Mouse (Mus musculus) right cerebral cortex, adult 18-20 months (tissue): ENCODE results near the gene Marco.

Experiments
- DNase-seq: peaks from one replicate; pipeline ENCODE4 v3.0.0; 2022; ENCODE audit warnings: mixed read lengths

Gene Marco

DNA sequence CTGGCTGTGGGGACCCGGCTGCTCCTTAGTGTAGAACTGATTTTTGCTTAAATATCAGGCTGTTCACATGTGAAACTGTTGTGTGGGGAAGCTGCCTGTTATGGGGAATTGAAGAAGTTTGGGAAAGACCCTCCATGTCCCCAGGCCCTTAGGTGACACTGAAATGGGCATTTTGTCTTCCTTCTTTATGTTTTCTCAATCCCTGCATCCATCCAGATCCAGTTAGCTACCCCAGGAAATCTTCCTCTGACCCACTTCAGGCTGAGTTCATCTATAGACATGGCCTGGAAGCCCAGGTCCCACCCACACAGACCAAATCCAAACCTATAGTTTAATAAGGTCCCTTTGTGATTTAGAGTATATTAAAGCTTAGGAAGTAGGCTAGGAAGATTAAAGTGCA lies at the start of gene Marco:
Marco (minus strand) TSS at position 101 of the 400 bp plus-strand sequence.
- no peak for DNase-seq

DNA sequence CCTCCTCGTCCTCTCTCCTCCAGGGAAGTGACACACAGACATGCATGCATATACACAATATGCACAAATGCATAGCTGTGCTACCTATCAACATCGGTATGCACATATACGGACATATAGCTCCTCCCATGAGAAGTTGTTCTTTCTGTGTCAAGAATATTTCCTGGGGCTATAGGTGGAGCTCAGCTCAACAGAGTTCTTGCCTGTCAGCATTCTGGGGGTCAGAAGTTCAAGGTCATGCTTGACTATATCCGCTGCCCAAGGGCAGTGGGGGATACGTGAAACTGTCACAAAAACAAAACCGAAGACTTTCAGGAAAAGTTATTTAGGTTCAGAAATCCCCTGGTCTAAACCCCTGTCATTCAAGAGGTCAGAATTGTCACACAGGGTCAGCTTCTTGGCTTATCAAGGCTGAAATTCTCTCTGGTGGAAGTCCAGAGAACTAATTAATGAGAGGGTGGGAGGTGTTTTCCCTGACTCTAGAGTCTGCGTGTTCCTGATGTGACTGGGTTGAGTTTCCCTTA lies 34.7 kb upstream of the Marco start:
- DNase-seq: no peak

DNA sequence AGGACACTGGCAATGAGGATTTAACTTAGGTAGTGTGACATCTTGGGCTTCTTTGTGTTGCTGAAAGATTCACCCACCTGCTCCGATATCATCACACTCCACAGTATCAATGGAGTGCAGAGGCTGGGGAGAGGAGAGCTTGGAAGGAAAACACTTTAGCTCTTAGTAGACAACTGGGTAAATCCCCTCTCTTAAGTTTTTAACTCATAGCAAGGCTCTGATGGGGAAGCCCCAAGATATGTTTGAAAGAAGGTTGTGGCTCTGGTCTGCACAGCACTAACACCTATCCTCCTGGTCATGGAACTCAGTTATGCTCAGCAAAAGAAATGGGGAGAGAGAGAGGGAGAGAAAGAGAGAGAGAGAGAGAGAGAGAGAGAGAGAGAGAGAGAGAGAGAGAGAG lies 32.2 kb upstream of the Marco start:
- no peak for DNase-seq

DNA sequence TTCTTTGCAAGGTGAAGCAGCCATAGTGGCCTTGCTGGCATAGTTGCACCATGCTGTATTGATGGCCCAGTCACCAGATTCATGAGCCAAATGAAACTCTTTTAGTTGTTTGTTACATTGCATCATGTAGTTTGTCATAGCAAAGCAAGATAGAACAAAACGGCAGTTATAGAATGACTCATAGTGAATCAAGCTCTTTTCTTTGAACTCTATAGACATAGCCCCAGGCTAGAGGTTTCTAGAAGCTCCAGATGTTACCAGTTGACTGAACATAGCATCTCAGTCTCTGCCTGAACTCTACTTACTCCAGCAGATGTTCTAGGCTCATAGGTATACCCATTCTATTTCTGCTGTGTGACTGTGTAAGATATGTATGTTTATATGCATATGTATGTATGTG lies 31.1 kb upstream of the Marco start:
- no peak for DNase-seq

DNA sequence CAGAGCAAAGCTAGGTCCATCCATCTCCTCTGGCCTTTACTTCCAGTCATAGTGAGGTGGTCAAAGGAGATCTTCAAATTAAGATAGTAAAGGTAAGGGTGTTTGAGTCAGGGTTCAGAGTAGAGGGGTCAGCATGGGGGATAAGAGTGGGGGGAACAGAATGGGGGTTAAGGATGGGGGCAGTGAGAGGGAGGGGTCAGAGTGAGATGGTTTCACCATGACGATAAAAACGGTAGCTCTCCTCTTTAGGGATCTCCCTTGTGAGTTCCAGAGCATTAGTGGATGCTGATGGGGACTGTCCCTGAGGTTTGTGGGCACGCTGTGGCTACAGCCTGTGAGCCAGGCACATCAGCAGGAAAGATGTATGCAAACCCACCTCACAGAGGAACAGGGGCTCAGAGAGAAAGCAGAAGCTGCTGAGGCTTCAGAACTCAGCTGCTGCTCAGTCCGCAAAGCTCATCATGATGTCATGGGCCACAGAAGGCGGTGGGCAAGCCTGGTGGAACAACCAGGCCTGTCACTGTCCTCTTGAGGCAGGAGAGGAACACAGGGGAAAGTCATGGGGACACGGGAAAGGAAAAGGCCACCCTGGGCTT lies 27.6 kb upstream of the Marco start:
- DNase-seq: no peak

DNA sequence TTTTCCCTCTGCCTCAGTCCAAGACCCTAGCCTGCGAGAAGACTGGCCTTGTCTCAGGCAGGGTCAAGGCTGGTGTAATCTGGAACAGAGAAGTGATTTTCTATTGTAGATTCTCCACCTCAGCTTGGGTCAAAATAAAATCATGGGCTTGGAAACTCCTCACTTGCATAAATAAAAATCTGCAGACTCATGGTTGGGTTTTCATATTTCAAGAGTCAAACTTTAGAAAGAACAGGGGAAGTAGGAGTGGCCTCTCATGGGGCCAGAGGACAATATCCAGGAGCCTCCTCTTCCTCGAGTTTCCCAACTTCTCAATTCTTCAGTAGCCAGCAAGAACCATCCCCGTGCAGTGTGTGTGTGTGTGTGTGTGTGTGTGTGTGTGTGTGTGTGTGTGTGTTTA lies 26.9 kb upstream of the Marco start:
- DNase-seq: no peak

DNA sequence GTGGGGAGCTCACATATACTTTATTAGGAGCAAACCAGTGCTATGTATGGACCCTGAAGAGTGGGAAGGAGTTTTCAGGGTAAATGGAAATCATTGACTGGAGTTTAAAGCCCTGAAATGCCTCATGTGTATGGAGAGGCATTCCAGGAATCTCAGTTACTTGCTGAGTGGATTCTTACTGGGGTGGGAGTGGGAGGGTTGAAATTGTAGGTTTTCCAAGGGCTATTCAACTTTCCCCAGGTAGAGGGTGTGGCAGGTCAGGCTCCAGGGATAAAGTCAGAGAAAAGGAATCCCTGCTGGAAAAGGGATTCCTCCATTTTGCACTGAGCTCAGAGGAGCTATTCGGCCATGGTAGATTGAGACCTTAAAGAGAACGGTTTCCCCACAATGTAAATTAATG lies 25.1 kb upstream of the Marco start:
- no peak for DNase-seq

DNA sequence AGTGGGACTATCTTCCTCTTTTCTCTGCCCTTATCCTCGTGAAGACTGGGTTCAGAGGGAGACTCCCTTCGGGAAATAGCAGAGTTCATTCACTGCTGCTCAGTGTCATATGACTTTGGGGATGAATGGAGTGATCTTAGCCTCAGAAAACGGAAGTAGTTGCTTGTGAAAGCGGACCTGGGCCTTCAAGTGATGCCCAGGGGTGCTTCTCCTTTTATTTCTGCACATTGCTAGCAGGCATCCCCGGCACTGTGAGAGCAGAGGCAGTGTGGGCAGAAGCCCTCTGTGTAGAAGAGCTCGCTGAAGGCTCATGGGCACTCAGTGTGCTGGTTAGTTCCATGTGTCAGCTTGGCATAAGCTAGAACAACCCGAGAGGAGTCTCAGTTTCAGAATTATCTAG lies 12.8 kb upstream of the Marco start:
- DNase-seq: no peak

DNA sequence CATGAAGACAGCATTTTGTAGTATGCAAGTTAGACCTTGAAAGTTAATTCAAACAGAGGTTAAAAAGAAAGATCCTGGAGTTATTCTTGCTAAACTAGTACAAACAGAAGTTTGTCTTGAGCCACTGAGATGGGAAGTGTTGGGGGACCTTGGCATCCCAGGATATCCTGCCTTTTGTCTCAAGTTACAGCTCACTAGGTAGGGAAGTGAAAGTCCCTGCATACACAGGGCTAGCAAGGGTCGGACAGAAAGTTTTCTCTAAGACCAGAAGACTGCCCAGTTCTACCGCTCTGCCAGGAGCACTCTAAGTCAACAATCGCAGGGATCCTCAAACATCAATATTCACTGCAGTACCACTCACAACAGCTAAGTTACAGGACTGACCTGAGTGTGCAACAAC lies 5.5 kb upstream of the Marco start:
- DNase-seq: no peak

DNA sequence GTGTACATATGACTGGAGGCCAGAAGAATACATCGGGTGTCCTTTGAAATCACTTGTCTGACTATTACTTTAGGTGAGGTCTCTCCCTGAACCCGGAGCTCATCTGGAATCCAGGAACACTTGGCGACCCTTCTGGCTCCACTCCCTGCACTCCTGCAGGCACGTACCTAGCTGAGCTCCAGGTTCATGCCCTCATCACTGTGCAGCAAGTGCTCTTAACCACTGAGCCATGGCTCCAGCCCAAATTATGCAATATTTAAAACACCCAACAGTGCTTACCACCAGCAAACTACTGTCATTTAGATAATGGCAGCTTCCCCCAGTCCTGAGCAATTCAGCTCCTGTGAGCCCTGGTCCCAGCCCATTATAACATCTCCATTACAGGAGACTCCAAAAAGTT lies 4.2 kb upstream of the Marco start:
- DNase-seq: no peak

DNA sequence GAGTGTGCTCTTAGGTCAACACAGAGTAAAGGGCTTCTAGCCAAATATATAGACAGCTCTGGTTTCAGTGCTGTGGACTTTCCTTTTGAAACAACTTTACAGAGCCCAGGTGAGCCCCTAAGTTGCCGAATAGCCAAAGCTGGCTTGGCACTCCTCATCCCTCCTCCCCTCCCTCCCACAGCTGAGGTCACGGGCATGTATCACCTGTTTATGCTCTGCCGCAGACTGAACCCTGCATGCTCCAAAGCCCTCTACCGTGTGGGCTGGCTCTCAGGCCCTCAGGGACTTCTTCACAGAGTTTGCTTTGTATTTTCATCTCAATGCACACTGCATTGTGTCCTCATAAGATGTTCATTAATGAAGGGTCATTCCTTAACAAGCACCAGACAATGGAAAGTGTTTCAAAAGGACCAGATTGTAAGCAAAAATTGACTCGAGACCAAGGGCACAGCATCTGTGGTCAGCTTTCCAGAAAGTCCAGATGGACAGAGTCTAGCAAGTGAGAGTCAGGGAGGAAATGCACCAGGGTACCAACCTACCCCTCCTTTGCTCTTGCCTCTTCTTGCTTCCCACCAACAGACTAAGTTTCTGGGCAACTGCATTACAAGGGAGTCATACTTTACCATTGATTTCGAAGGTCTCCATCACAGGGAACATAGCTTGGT lies 646 bp downstream of the Marco start:
- no peak for DNase-seq

DNA sequence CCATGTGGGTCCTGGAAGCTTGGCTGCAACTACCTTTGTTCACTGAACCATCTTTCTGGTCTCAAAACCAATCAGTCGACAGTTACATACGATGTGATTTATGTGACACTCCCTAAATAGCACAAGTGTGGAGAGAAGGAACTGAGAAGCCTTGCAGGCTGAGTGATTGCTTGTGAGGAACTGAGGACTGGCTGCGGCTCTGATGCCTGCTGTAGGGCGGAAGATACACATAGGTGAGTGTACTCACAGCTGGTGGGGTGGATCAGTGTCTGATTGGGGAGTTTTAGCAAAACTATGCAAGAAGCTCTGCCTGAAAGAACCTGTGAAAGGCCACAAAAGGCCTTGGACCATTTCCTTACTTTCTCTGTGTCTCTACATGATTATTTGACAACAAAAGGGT lies 3.3 kb downstream of the Marco start:
- no peak for DNase-seq

DNA sequence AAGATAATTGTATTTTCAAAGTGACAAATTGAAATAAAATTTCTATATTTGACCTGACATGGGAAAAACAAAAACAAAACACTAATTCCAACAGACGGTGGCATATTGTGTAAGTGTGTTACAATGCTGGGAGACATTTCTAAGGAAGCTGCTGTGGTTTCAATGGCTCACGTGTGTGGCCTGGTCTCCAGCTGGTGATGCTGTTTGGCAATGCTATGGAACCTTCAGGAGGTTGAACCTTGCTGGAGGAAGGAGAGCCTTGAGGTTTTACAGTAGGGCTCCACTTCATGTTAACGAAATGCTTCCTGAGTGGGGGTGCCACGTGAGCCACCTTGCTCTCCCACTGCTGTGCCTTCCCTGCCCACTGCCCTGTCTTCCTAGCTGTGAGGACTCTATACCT lies 6.8 kb downstream of the Marco start:
- DNase-seq: no peak

DNA sequence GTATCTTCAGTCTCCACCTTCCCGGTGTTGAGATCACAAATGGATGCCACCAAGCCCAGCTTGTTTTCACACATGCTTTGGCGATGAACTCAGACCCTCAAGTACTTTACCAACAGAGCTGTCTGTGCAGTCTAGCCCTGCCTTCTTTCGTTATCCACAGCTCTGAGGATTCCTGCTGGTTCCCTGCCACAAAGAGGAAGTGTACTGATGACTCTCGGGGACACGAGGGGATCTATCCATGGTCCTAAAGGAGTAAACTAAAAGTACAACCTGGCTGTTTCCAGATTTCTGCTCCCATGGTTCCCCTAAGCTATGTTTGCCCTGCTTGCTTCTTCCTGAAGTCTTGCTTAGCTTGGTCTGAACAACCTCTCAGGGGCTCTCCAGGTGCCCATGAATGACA lies 23.9 kb downstream of the Marco start:
- DNase-seq: no peak

DNA sequence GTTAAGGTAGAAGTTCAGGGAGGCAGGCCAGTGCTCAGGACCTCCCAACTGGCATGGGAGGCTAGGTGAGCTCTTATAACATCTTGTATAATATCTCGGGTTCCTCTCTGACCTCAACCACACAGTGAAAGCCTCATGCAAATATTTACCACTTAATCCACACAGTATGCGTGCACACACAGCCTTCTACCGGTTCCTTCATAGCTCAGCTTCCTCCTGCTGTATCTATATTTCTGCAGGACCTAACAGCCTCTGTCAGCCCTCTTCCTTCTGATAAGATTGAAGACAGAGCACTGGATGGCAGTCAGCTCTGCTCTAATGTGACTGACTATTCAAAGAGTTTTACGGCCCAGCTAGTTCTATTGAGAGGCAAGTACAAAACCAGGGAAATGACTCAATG lies 30.0 kb downstream of the Marco start:
- DNase-seq: no peak

DNA sequence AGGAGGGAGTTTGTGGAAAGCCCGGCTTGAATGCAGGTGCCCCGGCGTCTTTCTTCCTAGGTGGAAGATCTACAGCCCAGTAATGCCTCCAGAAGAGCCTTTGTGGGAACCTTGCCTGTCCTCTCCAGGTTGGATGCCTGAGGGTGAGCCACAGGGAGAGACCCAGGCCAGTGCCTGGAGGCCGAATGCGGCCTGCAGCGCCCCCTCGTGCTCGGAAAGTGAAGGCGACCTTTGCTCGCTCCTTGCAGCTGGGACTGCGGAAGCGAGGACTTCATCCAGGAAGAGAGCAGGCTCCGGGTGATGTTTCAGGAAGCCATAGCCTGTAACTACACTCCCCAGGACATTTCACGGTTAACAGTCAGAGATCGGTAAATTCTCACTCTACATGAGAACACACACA lies 35.9 kb downstream of the Marco start:
- DNase-seq: peak; percentile 5

DNA sequence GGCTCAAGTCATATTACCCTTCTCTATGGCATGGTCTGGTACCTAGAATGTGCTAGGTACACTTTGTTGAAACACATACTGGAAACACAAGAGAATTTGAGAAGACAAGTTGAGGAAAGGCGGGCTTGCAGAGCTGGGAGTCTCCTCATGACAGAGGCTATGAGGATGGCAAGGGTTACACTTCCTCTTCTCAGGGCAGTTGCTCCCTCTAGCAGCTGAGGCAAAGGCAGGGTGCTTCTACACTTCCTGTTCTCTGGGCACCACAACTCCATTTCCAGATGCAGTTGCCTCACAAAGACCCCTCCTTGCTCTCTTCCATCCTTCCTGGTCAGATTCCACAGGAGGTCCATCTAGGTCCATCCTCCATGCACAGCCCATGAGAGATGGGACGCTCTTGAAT lies 37.5 kb downstream of the Marco start:
- DNase-seq: no peak

DNA sequence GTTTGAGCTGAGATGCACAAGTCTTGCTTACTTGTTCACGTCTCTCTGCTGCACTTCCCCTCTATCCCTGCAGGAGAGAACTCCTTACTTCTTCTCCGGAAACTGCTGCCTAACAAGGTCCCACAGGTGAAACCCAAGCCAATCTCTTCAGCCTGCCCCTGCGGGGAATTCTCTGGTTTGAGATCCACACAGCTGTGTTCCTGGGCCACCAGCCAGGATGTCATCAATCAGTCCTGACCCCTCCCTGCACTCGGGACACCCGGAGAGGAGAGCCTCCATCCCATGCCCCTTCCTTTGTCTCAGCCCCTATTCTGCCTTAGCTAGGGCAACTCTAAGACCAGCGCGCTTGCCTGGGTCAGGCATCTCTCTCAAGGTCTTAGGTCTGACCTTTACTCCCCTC lies 38.1 kb downstream of the Marco start:
- no peak for DNase-seq

DNA sequence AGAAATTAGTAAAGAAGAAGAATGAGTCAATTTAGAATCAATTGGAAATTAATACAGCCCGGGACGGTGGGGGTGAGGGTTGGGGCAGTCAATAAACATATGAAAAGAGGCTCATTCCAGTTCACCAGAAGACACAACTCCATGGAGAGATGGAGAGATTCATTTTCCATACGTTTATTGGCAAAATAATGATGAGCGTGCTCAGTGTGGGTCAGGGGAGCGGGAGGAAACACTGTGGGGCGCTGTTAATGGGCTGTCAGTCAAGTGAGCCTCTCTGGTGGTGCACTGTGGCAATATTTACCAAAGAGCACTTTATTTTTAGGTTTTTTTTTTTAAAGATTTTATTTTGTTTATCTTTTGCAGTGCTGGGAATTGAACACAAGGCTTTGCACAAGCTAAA lies 45.8 kb downstream of the Marco start:
- DNase-seq: no peak

DNA sequence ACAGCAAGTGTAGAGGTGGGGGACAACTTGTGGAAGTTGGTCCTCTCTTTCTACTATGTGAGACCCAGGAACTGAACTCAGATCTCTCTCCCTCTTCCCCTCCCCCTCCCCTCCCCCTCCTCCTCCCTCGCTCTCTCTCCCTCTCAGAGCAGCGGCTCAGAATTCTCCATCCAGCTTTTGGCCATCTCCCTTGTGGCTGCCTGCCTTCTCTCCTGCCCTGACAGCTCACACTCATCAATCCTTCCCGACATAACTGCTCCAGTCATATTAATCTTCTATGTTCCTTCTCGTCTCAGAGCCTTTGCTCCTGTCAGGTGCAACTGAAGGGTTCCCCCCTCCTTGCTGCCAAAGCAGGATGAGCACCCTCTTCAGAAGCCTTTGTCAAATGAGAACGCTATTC lies 46.3 kb downstream of the Marco start:
- DNase-seq: no peak

DNA sequence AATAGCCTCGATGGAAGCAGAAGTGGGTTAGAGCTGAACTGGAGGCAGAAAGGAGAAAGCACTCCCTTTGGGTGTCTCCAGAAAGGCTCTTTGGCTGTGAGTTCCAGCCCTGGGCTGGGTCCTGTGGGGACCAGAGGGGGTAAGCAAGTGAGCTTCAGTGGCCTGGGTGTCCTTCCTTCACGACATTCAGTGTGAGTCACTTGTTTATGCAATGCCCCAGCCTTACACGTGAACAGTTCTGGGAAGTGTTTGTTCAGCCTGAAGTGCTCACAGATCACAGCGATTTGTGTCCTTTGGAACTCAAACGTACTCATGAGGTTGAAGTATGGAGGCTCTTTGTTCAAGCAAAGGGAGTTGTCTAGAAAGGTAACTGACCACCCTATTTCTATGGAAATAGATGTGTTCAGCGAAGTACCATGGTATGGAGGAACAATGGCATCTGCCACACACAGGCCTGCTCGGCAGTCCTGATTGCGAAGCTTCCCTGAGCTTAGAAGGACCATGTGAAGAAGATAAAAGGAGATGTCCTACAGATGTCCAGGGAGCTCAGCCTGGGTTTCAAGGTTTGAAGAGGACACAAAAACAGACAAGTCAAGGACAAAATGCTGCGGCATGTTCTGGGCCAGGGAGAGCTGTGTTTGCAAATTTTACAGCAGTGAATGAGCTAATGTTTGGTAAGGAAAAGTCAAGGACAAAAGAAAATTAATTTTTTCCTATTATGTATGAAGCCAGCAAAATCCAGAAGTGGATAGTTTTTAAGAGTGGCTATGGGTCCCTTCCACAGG lies 53.1 kb downstream of the Marco start:
- DNase-seq: no peak

DNA sequence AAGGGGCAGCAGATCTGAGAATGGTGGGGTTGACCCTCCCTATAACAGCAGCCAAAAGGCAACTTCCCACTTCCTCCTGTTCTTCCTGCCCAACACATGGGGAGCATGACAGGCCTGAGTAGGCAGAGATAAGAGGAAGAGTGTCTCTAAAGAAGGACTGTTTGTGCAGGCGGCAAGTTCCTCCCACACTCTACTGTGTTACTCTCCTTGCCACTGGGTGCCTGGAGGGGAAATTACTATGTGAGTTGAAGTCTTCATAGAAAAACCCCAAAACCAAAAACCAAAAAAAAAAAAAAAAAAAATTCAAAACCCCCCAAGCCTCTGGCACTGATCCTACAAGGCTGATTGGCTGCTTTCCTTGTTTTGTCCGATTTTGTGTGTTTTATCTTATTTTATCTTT lies 55.2 kb downstream of the Marco start:
- peak; percentile 6 for DNase-seq

DNA sequence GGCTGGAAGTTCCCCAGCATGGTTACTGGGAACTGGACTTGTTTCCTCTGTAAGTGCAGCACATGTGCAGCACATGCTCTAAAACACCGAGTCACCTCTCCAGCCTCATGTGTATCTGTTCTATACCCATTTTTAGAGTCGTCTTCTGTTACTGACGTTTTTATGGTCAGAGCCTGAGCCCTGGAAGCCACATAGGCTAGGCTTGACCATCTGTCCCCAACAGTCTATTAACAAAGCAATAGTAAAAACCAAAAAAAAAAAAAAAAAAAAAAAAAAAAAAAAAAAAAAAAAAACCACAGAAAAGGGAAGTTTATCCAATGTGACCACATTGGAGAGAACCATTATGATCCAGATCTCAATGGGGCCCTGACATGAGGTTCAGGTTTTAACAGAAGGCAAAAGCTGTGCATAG lies 61.6 kb downstream of the Marco start:
- no peak for DNase-seq

DNA sequence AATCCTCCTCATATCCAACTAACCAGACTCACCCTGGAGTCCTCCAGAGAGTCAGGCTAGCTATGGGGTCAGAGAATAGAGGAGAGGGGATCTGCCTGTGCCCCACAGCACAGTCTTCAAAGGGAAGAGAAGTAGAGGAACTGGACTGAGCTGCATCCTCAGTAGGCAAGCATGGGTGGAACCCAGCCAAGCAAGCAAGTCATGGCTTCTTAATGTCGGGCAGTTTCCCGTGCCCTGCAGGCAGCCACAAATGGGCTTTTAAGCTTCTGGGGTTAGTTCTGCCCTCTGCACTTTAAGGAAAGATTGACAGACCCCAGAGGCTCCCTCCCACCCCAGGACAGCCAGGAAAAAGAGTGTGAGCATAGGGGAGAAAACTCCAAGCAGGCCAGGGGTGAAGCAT lies 63.2 kb downstream of the Marco start:
- no peak for DNase-seq
